Mouse (Mus musculus): Measurements from ENCODE around the gene Itgb2. TPM values are rescaled to one million over a fixed set of nuclear protein-coding genes. Genes with fewer than 3 reads are reported as not detected.
A peak's percentile ranks its signal among the peaks of the same experiment; 100 is the strongest.

Itgb2 gene
- polyA plus RNA-seq, 1 experiment from 2014 or later = 1.3 TPM

GRCm38 (mm10) chr10:77560090-77560489, 30.0 kb downstream of the Itgb2 start:
- Histone ChIP-seq H3K4me1 (replicated peaks; ENCODE audit: control insufficient read depth, insufficient read depth) (no peaks in the 10 kb centered on the region), H3K4me2 (replicated peaks; ENCODE audit: low read depth) (no peak overlapping the region), H3K9ac (ENCODE audit: low read length) (no peak overlapping the region), H3K9me3 (ENCODE audit: control insufficient read depth, low read length) (no peaks in the 10 kb centered on the region), H3K36me3 (ENCODE audit: control insufficient read depth, insufficient read depth, low read length) (no peaks in the 10 kb centered on the region), H3K4me3 (ENCODE audit: low read depth, low read length) (no peak overlapping the region), H3K27me3 (ENCODE audit: control insufficient read depth, insufficient read depth, low read length) (no peaks in the 10 kb centered on the region), H3K27ac (replicated peaks) (no peak overlapping the region)
- DNase-seq (ENCODE audit: low spot score) = no peak
- TF ChIP-seq EP300 (optimal IDR thresholded peaks at IDR 0.05) = no peak
- TF ChIP-seq CTCF (IDR thresholded peaks at IDR 0.05; ENCODE audit: low read depth) = no peak
- WGBS = 83% methylated on average over 11 of the region's 11 CpGs
- no peak for ATAC-seq (ENCODE audit: low FRiP score, low TSS enrichment)

GRCm38 (mm10) chr10:77560830-77561229, 30.8 kb downstream of the Itgb2 start:
- Histone ChIP-seq H3K27ac (replicated peaks) (no peak overlapping the region), H3K27me3 (ENCODE audit: control insufficient read depth, insufficient read depth, low read length) (no peaks in the 10 kb centered on the region), H3K36me3 (ENCODE audit: control insufficient read depth, insufficient read depth, low read length) (no peaks in the 10 kb centered on the region), H3K9me3 (ENCODE audit: control insufficient read depth, low read length) (no peaks in the 10 kb centered on the region), H3K4me1 (replicated peaks; ENCODE audit: control insufficient read depth, insufficient read depth) (no peaks in the 10 kb centered on the region), H3K4me2 (replicated peaks; ENCODE audit: low read depth) (no peak overlapping the region), H3K9ac (ENCODE audit: low read length) (no peak overlapping the region), H3K4me3 (ENCODE audit: low read depth, low read length) (no peak overlapping the region)
- ATAC-seq (ENCODE audit: low FRiP score, low TSS enrichment) (no peak), DNase-seq (ENCODE audit: low spot score) (no peak)
- TF ChIP-seq EP300 (optimal IDR thresholded peaks at IDR 0.05) = no peak
- TF ChIP-seq CTCF (IDR thresholded peaks at IDR 0.05; ENCODE audit: low read depth) = no peak
- WGBS = 74% methylated on average over 9 of the region's 9 CpGs

- Histone ChIP-seq H3K9me3 (ENCODE audit: control insufficient read depth, low read length) (no peaks in the 10 kb centered on the region), H3K36me3 (ENCODE audit: control insufficient read depth, insufficient read depth, low read length) (no peaks in the 10 kb centered on the region), H3K4me3 (ENCODE audit: low read depth, low read length) (no peak overlapping the region), H3K27ac (replicated peaks) (no peak overlapping the region), H3K9ac (ENCODE audit: low read length) (no peak overlapping the region), H3K4me2 (replicated peaks; ENCODE audit: low read depth) (no peak overlapping the region), H3K4me1 (replicated peaks; ENCODE audit: control insufficient read depth, insufficient read depth) (no peaks in the 10 kb centered on the region), H3K27me3 (ENCODE audit: control insufficient read depth, insufficient read depth, low read length) (no peaks in the 10 kb centered on the region)
- ATAC-seq (ENCODE audit: low FRiP score, low TSS enrichment) (no peak; the same call in 1 of the 2 replicates), DNase-seq (ENCODE audit: low spot score) (no peak)
- TF ChIP-seq EP300 (optimal IDR thresholded peaks at IDR 0.05) = no peak
- TF ChIP-seq CTCF (IDR thresholded peaks at IDR 0.05; ENCODE audit: low read depth) = no peak
- 55% methylated on average over 2 of the region's 2 CpGs for whole genome bisulfite sequencing
Observed at GRCm38 (mm10) chr10:77561508-77561907, 31.5 kb downstream of the Itgb2 start.

GRCm38 (mm10) chr10:77565005-77565404, 35.0 kb downstream of the Itgb2 start:
- Histone ChIP-seq H3K4me3 (ENCODE audit: low read depth, low read length) (no peak overlapping the region), H3K27ac (replicated peaks) (no peak overlapping the region), H3K36me3 (ENCODE audit: control insufficient read depth, insufficient read depth, low read length) (no peaks in the 10 kb centered on the region), H3K4me1 (replicated peaks; ENCODE audit: control insufficient read depth, insufficient read depth) (no peaks in the 10 kb centered on the region; the same call in 1 of the 2 replicates), H3K9ac (ENCODE audit: low read length) (no peak overlapping the region), H3K9me3 (ENCODE audit: control insufficient read depth, low read length) (no peaks in the 10 kb centered on the region), H3K4me2 (replicated peaks; ENCODE audit: low read depth) (no peak overlapping the region), H3K27me3 (ENCODE audit: control insufficient read depth, insufficient read depth, low read length) (no peaks in the 10 kb centered on the region)
- ATAC-seq (ENCODE audit: low FRiP score, low TSS enrichment) (no peak), DNase-seq (ENCODE audit: low spot score) (no peak)
- TF ChIP-seq EP300 (optimal IDR thresholded peaks at IDR 0.05) = no peak
- TF ChIP-seq CTCF (IDR thresholded peaks at IDR 0.05; ENCODE audit: low read depth) = no peak
- WGBS = 58% methylated on average over 8 of the region's 8 CpGs

- Histone ChIP-seq H3K4me3 (ENCODE audit: low read depth, low read length) (no peak overlapping the region), H3K9me3 (ENCODE audit: control insufficient read depth, low read length) (no peaks in the 10 kb centered on the region), H3K27ac (replicated peaks) (0 out of 2 replicates have a peak overlapping the region, but pooled peaks have one; percentile 49), H3K9ac (ENCODE audit: low read length) (no peak overlapping the region), H3K27me3 (ENCODE audit: control insufficient read depth, insufficient read depth, low read length) (no peaks in the 10 kb centered on the region), H3K36me3 (ENCODE audit: control insufficient read depth, insufficient read depth, low read length) (no peaks in the 10 kb centered on the region), H3K4me2 (replicated peaks; ENCODE audit: low read depth) (no peak overlapping the region), H3K4me1 (replicated peaks; ENCODE audit: control insufficient read depth, insufficient read depth) (no peaks in the 10 kb centered on the region; the same call in 1 of the 2 replicates)
- DNase-seq (ENCODE audit: low spot score) (peak; percentile 87), ATAC-seq (ENCODE audit: low FRiP score, low TSS enrichment) (peak; percentile 41; the same call in 1 of the 2 replicates)
- TF ChIP-seq CTCF (IDR thresholded peaks at IDR 0.05; ENCODE audit: low read depth) (peak; percentile 91), EP300 (optimal IDR thresholded peaks at IDR 0.05) (no peak)
- WGBS = 41% methylated on average over 8 of the region's 8 CpGs
Observed at GRCm38 (mm10) chr10:77566651-77567050, 36.6 kb downstream of the Itgb2 start.

GRCm38 (mm10) chr10:77569481-77569880, 39.4 kb downstream of the Itgb2 start:
- 19% methylated on average over 7 of the region's 7 CpGs for WGBS
- Histone ChIP-seq H3K4me2 (replicated peaks; ENCODE audit: low read depth) (no peak overlapping the region), H3K9ac (ENCODE audit: low read length) (no peak overlapping the region), H3K4me1 (replicated peaks; ENCODE audit: control insufficient read depth, insufficient read depth) (no peaks in the 10 kb centered on the region; the same call in 1 of the 2 replicates), H3K4me3 (ENCODE audit: low read depth, low read length) (no peak overlapping the region), H3K36me3 (ENCODE audit: control insufficient read depth, insufficient read depth, low read length) (no peaks in the 10 kb centered on the region), H3K27me3 (ENCODE audit: control insufficient read depth, insufficient read depth, low read length) (no peaks in the 10 kb centered on the region), H3K9me3 (ENCODE audit: control insufficient read depth, low read length) (no peaks in the 10 kb centered on the region), H3K27ac (replicated peaks) (peak overlapping the region; percentile 72)
- DNase-seq (ENCODE audit: low spot score) (no peak), ATAC-seq (ENCODE audit: low FRiP score, low TSS enrichment) (no peak)
- TF ChIP-seq CTCF (IDR thresholded peaks at IDR 0.05; ENCODE audit: low read depth) (no peak), EP300 (optimal IDR thresholded peaks at IDR 0.05) (no peak)
